Mouse (Mus musculus) midbrain, embryonic 10.5 days (tissue): ENCODE results near the gene Cfap97d2. TPM values are rescaled to one million over a fixed set of nuclear protein-coding genes. Genes with fewer than 3 reads are reported as not detected.

Experiments
- DNase-seq: peaks from one replicate; pipeline ENCODE4 v3.0.0-alpha.2; 2017; ENCODE audit warnings: low spot score
- H3K27ac ChIP-seq: fragments of 300-500 bp; sonication (generic); replicated peaks from 2 replicates; pipeline ENCODE4 v1.5.1; 2016; ENCODE audit warnings: mild to moderate bottlenecking
- H3K27me3 ChIP-seq: fragments of 300-500 bp; sonication (generic); 2 replicates; pipeline ENCODE4 v1.6.1; 2016; ENCODE audit warnings: low read depth, mild to moderate bottlenecking; ENCODE audit not compliant: poor library complexity, severe bottlenecking
- H3K36me3 ChIP-seq: fragments of 300-500 bp; sonication (generic); 2 replicates; pipeline ENCODE4 v1.6.1; 2016; ENCODE audit warnings: mild to moderate bottlenecking, moderate library complexity
- H3K4me1 ChIP-seq: fragments of 300-500 bp; sonication (generic); 2 replicates; pipeline ENCODE4 v1.6.1; 2016
- H3K4me3 ChIP-seq: fragments of 300-500 bp; sonication (generic); 2 replicates; pipeline ENCODE4 v1.5.1; 2016; ENCODE audit warnings: mild to moderate bottlenecking, moderate library complexity
- H3K9me3 ChIP-seq: fragments of 300-500 bp; sonication (generic); replicated peaks from 2 replicates; pipeline ENCODE4 v1.6.1; 2016; ENCODE audit warnings: mild to moderate bottlenecking
- WGBS: fragments of 180-500 bp; shearing (Covaris S2); methylation state at CpG from one replicate; pipeline ENCODE4 v1.1.7; 2016; 5-methylcytosine and 5-hydroxymethylcytosine counted together
- polyA plus RNA-seq: library from polyadenylated mRNA; unstranded; fragments of >200 nt; fragmentation: Nextera tagmentation; extraction: Ambion mirVana; gene quantifications from 2 replicates; pipeline ENCODE4 v1.2.1, GENCODE M21; 2016

Gene Cfap97d2
- 0.68 and 1.4 TPM in 2 replicates for polyA plus RNA-seq

DNA sequence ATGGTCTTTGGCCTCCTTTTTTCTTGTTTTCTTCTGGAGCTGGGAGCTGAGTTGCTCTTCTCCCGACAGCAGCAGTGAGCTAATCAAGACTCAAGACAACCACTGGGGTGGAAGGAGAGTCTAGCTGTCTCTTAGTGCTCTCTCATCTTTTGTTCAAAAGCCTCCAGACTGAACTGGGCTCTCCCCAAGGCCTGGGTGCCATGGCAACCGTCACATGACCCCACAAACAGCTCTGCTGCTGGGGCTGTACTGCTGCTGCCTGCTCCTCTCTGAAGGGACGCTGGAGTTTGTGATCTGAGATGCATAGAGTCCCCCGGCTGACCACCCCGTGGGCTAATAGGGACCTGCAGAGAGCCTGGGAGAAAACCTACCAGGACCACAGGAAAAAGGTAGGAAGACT is at the start of gene Cfap97d2:
Gene Cfap97d2 (plus strand): TSS at position 222 of the 400 bp plus-strand sequence.
- Histone ChIP-seq H3K27me3 (no peaks in the 10 kb centered on the region), H3K27ac (peak within 1 kb of the TSS; percentile 86), H3K9me3 (0 out of 2 replicates have a peak, but pooled peaks cover 5% of the 10 kb centered on the region), H3K4me1 (peaks cover 28% of the 10 kb centered on the region), H3K4me3 (peak within 1 kb of the TSS; percentile 41), H3K36me3 (0 out of 2 replicates have a peak, but pooled peaks cover 3% of the 10 kb centered on the region)
- WGBS = 8% methylated on average over 5 of the region's 5 CpGs
- DNase-seq = peak; percentile 93

GRCm38 (mm10) chr8:13657479-13657878 is 48.2 kb upstream of the Cfap97d2 start:
- Histone ChIP-seq H3K36me3 (no peaks in the 10 kb centered on the region), H3K4me1 (no peaks in the 10 kb centered on the region), H3K9me3 (no peaks in the 10 kb centered on the region), H3K27ac (no peak overlapping the region), H3K27me3 (no peaks in the 10 kb centered on the region), H3K4me3 (no peak overlapping the region)
- WGBS = 79% methylated on average over 12 of the region's 12 CpGs
- DNase-seq = no peak

GRCm38 (mm10) chr8:13660323-13660722 is 45.4 kb upstream of the Cfap97d2 start:
- Histone ChIP-seq H3K27me3 (no peaks in the 10 kb centered on the region), H3K27ac (no peak overlapping the region), H3K36me3 (no peaks in the 10 kb centered on the region), H3K4me3 (no peak overlapping the region), H3K4me1 (no peaks in the 10 kb centered on the region), H3K9me3 (no peaks in the 10 kb centered on the region)
- no peak for DNase-seq
- whole genome bisulfite sequencing = 90% methylated on average over 13 of the region's 13 CpGs

DNA sequence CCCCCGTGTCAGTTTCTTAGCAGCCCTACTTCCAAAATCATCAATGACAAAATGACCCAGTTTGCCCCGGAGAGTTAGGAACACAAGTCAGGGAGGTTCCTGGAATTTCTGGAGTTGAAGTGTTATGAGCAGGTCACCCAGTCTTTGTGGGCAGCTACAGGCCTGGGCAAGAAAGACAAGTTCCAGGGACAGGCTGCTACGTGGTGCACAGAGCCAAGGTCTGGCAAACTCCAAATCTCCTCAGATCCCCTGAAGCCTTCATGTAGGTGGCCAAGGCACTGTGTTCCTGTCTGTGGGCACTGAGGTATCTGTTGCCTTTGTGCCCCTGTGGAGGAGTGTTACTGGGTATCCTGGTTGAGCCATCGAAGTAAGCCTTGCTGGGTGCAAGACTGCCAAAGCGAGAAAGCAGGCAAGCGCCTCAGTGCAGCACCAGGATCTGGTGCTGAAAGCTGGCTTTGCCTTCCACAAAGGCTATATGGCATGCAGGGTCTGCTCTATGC is 40.9 kb upstream of the Cfap97d2 start:
- H3K36me3 ChIP-seq = no peaks in the 10 kb centered on the region
- peaks cover 4% of the 10 kb centered on the region; the same call in 1 of the 2 replicates for H3K4me1 ChIP-seq
- H3K27me3 ChIP-seq = no peaks in the 10 kb centered on the region
- H3K27ac ChIP-seq = no peak overlapping the region
- WGBS = 93% methylated on average over 6 of the region's 6 CpGs
- no peak for DNase-seq
- H3K9me3 ChIP-seq = no peaks in the 10 kb centered on the region
- H3K4me3 ChIP-seq = no peak overlapping the region

GRCm38 (mm10) chr8:13665538-13665937 is 40.2 kb upstream of the Cfap97d2 start:
- Histone ChIP-seq H3K4me3 (no peak overlapping the region), H3K27me3 (no peaks in the 10 kb centered on the region), H3K36me3 (no peaks in the 10 kb centered on the region), H3K9me3 (no peaks in the 10 kb centered on the region), H3K4me1 (peaks cover 10% of the 10 kb centered on the region; the same call in 1 of the 2 replicates), H3K27ac (no peak overlapping the region)
- no peak for DNase-seq
- WGBS = 90% methylated on average over 4 of the region's 4 CpGs

DNA sequence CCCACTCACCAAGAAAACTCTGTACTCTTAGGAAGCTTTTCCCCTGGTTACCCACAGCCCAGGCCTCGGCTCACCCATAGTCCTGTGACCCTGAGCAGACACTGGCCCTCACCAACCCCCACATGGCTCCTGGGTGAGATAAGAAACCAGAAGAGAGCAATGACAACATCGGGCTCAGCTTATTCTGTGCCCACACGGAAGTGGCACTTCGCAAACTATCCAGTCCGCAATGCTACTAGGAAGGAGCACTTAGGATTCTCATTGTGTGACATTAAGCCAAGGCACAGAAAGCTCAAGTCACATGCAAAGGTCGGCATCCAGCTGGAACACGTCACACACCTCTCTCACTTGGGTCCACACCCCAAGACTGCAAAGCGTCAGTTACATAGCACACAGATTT is 39.7 kb upstream of the Cfap97d2 start:
- H3K4me3 ChIP-seq = no peak overlapping the region
- H3K4me1 ChIP-seq = peaks cover 10% of the 10 kb centered on the region; the same call in 1 of the 2 replicates
- DNase-seq = no peak
- H3K9me3 ChIP-seq = no peaks in the 10 kb centered on the region
- H3K27ac ChIP-seq = no peak overlapping the region
- H3K36me3 ChIP-seq = no peaks in the 10 kb centered on the region
- WGBS = 89% methylated on average over 8 of the region's 8 CpGs
- H3K27me3 ChIP-seq = no peaks in the 10 kb centered on the region

GRCm38 (mm10) chr8:13667917-13668316 is 37.8 kb upstream of the Cfap97d2 start:
- WGBS = 75% methylated on average over 4 of the region's 4 CpGs
- no peaks in the 10 kb centered on the region for H3K27me3 ChIP-seq
- no peaks in the 10 kb centered on the region for H3K36me3 ChIP-seq
- no peak overlapping the region for H3K4me3 ChIP-seq
- H3K27ac ChIP-seq = no peak overlapping the region
- no peaks in the 10 kb centered on the region for H3K9me3 ChIP-seq
- peaks cover 10% of the 10 kb centered on the region; the same call in 1 of the 2 replicates for H3K4me1 ChIP-seq
- peak; percentile 25 for DNase-seq

- no peaks in the 10 kb centered on the region for H3K36me3 ChIP-seq
- no peak for DNase-seq
- H3K4me3 ChIP-seq = no peak overlapping the region
- H3K4me1 ChIP-seq = peaks cover 12% of the 10 kb centered on the region
- 75% methylated on average over 10 of the region's 10 CpGs for WGBS
- H3K27ac ChIP-seq = no peak overlapping the region
- H3K9me3 ChIP-seq = no peaks in the 10 kb centered on the region
- no peaks in the 10 kb centered on the region for H3K27me3 ChIP-seq
These were observed 37.3 kb upstream of the Cfap97d2 start for GRCm38 (mm10) chr8:13668367-13668766.

GRCm38 (mm10) chr8:13670011-13670471 is 35.6 kb upstream of the Cfap97d2 start:
- H3K4me1 ChIP-seq = peaks cover 17% of the 10 kb centered on the region
- H3K27me3 ChIP-seq = no peaks in the 10 kb centered on the region
- DNase-seq = no peak
- no peak overlapping the region for H3K27ac ChIP-seq
- no peaks in the 10 kb centered on the region for H3K9me3 ChIP-seq
- no peaks in the 10 kb centered on the region for H3K36me3 ChIP-seq
- 88% methylated on average over 17 of the region's 17 CpGs for WGBS
- no peak overlapping the region for H3K4me3 ChIP-seq

DNA sequence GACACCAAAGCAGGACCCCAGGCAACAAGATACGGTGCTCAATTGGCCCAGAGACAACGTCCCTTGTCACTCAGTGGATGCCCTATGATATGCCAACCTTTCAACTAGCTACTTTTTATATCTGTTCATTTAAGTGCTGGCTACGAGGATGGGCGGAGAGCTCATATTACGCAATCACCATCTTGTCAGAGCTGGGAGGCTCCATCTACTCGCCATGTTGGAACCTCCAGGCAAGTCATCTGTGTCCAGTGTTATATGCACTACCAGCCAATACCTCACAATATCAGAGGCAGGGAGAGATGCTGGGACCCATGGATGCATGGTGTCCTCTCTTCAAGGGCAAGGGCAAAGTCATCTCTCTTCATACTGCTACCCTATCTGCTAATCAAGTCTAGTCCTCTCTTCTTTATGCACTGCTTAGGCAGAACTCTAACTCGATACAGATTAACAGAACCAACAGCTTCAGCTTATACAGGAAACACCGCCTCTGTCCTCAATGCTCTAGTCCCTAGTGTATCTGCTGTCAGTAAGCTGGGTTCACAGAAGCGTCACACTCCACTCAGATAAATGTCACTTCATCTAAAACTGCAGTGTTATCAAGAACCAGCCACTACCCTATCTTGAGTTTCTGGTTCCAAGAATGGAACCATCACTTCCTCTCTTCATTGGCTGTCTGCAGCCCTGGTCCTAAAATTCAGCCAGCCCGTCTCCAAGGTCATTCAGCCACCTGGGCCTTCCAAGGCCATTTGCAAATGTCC is 34.3 kb upstream of the Cfap97d2 start:
- Histone ChIP-seq H3K4me3 (no peak overlapping the region), H3K4me1 (peaks cover 31% of the 10 kb centered on the region), H3K9me3 (no peaks in the 10 kb centered on the region), H3K27ac (no peak overlapping the region), H3K36me3 (no peaks in the 10 kb centered on the region), H3K27me3 (no peaks in the 10 kb centered on the region)
- no peak for DNase-seq
- WGBS = 92% methylated on average over 10 of the region's 10 CpGs

DNA sequence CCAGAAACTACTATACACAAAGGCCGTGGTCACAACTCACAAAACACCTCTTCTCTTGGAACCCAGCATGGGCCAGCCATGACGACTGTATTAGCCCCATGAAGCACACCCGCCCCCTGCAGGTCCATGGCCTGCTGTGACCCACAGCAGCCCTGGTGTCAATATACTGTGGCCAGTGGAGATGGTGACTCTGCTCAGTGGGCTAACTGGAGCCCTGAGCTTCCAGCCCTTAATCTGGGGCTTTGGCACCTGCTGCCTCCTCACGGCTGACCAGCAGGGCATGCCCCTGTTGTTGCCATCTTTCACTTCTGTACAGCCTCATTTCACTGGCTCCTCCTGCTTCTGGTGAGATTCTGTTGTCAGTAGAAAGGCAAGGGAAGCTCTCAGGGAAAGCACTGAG is 32.5 kb upstream of the Cfap97d2 start:
- Histone ChIP-seq H3K27ac (no peak overlapping the region; the same call in 1 of the 2 replicates), H3K4me1 (peaks cover 41% of the 10 kb centered on the region), H3K4me3 (no peak overlapping the region), H3K9me3 (no peaks in the 10 kb centered on the region), H3K27me3 (peaks cover 2% of the 10 kb centered on the region), H3K36me3 (no peaks in the 10 kb centered on the region)
- no peak for DNase-seq
- WGBS = 79% methylated on average over 4 of the region's 4 CpGs

DNA sequence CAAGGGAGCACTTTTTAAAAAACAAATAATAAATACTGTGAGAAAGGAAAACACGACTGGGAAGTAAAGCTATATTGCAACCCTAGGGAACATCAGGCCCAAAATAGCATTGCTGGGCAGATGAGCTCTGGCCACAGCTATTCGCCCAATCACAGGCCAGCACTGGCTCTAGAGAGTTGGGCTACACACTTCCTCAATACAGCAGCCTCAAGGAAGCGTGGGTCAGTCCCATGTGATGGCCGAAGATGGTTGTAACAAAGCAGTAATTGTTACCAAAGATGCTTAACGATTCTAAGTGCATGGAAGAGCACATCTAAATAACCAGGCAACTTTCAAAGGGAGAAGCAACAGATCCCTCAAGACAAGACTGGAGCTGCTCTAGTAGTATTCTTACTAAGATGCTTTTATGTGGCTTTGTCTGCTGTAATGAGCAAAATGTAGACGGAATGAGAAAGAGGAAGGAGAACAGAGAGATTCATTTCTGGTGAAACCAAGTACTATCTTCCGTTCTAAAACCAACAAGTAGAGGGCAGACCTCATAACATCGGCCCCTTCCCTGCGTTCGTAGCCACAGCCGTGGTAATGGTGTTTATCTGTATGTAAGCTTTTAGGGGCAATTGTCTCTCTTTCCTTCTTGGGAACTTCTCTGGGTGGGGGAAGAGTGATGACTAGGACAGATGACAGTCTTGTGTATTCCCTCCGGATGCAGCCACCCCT is 31.2 kb upstream of the Cfap97d2 start:
- Histone ChIP-seq H3K4me1 (peaks cover 41% of the 10 kb centered on the region), H3K9me3 (no peaks in the 10 kb centered on the region), H3K27me3 (peaks cover 14% of the 10 kb centered on the region), H3K27ac (no peak overlapping the region), H3K4me3 (no peak overlapping the region), H3K36me3 (no peaks in the 10 kb centered on the region)
- WGBS = 78% methylated on average over 12 of the region's 12 CpGs
- no peak for DNase-seq

DNA sequence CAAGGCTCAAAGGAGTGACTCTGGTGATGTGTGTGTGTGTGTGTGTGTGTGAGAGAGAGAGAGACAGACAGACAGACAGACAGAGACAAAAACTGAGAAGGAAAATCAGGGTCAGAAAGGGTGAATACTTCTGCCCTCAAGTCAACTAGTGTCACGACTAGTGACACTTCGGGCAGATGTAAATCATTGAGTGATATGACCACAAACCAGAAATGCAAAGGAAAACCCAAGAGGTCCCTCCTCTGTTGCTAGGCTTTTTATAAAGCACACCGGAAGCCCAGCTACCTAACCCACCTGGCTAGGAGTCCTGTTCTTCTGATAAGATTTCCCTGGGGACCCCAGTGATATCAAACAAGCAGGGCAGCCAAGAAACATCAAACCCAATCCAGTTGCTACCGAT is 30.6 kb upstream of the Cfap97d2 start:
- Histone ChIP-seq H3K27ac (no peak overlapping the region), H3K4me3 (peak overlapping the region; percentile 81; the same call in 1 of the 2 replicates), H3K9me3 (no peaks in the 10 kb centered on the region), H3K4me1 (peaks cover 35% of the 10 kb centered on the region), H3K27me3 (peaks cover 21% of the 10 kb centered on the region), H3K36me3 (no peaks in the 10 kb centered on the region)
- DNase-seq = no peak
- WGBS = 86% methylated on average over 4 of the region's 4 CpGs
